In genomic region chr2:6159219-6159618, GRCm38 (mm10) we compare ENCODE assay signal across 20 mouse cellular contexts. TPM values are rescaled to one million over a fixed set of nuclear protein-coding genes. Genes with fewer than 3 reads are reported as not detected.
A peak's percentile ranks its signal among the peaks of the same experiment; 100 is the strongest.
DNase-seq lines count a peak whose midpoint lies in the region; ATAC-seq lines count a peak whose summit lies in the region.
"Had no signal": no experiment of that assay in that cellular context is flagged by ENCODE, and none has a peak within 500 bp of the region (broad histone marks: within the 10 kb centered on the region; RNA-seq: fewer than 3 reads in every experiment).

No protein-coding gene starts in this region.

- no peak overlapping the region for H3K9ac ChIP-seq in embryonic facial prominence, embryonic 11.5 days (replicated peaks; ENCODE audit: low read length)
- no peak overlapping the region for H3K9ac ChIP-seq in liver, embryonic 11.5 days (ENCODE audit: low read depth, low read length)
- no peak overlapping the region for H3K9ac ChIP-seq in limb, embryonic 12.5 days (replicated peaks)
- H3K9ac ChIP-seq: forebrain, embryonic 13.5 days; forebrain, postnatal 0 days; heart, embryonic 15.5 days; hindbrain, embryonic 13.5 days had no signal

- H3K4me1 ChIP-seq in embryonic facial prominence, embryonic 11.5 days (ENCODE audit: control insufficient read depth, insufficient read depth, low read length): no peaks in the 10 kb centered on the region
- H3K4me1 ChIP-seq in embryonic facial prominence, embryonic 10.5 days: peaks cover 38% of the 10 kb centered on the region
- peaks cover 14% of the 10 kb centered on the region for H3K4me1 ChIP-seq in liver, embryonic 11.5 days (replicated peaks; ENCODE audit: control insufficient read depth, insufficient read depth, low read length)
- peaks cover 21% of the 10 kb centered on the region for H3K4me1 ChIP-seq in limb, embryonic 12.5 days (replicated peaks)
- H3K4me1 ChIP-seq: forebrain, embryonic 13.5 days; hindbrain, embryonic 13.5 days had no signal

- no peaks in the 10 kb centered on the region for H3K27me3 ChIP-seq in embryonic facial prominence, embryonic 11.5 days (ENCODE audit: control insufficient read depth, insufficient read depth, low read length)
- H3K27me3 ChIP-seq in embryonic facial prominence, embryonic 10.5 days (replicated peaks; ENCODE audit: low read depth, poor library complexity, severe bottlenecking): no peaks in the 10 kb centered on the region
- no peaks in the 10 kb centered on the region for H3K27me3 ChIP-seq in liver, embryonic 11.5 days (replicated peaks; ENCODE audit: control insufficient read depth, insufficient read depth, low read length)
- H3K27me3 ChIP-seq in limb, embryonic 12.5 days: no peaks in the 10 kb centered on the region
- H3K27me3 ChIP-seq: forebrain, embryonic 13.5 days; heart, embryonic 15.5 days; hindbrain, embryonic 13.5 days had no signal

- H3K4me3 ChIP-seq in embryonic facial prominence, embryonic 11.5 days (ENCODE audit: low read depth, low read length): no peak overlapping the region
- H3K4me3 ChIP-seq in embryonic facial prominence, embryonic 10.5 days: no peak overlapping the region
- no peak overlapping the region for H3K4me3 ChIP-seq in liver, embryonic 11.5 days (ENCODE audit: low read depth, low read length)
- H3K4me3 ChIP-seq in limb, embryonic 12.5 days (replicated peaks): no peak overlapping the region
- H3K4me3 ChIP-seq: forebrain, embryonic 13.5 days; heart, embryonic 15.5 days; hindbrain, embryonic 13.5 days had no signal

- no peaks in the 10 kb centered on the region for H3K36me3 ChIP-seq in embryonic facial prominence, embryonic 11.5 days (replicated peaks; ENCODE audit: control insufficient read depth, insufficient read depth, low read depth, low read length)
- no peaks in the 10 kb centered on the region for H3K36me3 ChIP-seq in embryonic facial prominence, embryonic 10.5 days (replicated peaks)
- H3K36me3 ChIP-seq in liver, embryonic 11.5 days (ENCODE audit: control insufficient read depth, insufficient read depth, low read length): no peaks in the 10 kb centered on the region
- H3K36me3 ChIP-seq in limb, embryonic 12.5 days: no peaks in the 10 kb centered on the region
- H3K36me3 ChIP-seq: heart, embryonic 15.5 days; hindbrain, embryonic 13.5 days had no signal

- H3K4me2 ChIP-seq in embryonic facial prominence, embryonic 11.5 days (ENCODE audit: low read depth, low read length): no peak overlapping the region
- no peak overlapping the region for H3K4me2 ChIP-seq in liver, embryonic 11.5 days
- no peak overlapping the region for H3K4me2 ChIP-seq in limb, embryonic 12.5 days
- H3K4me2 ChIP-seq: forebrain, embryonic 13.5 days; heart, embryonic 11.5 days; heart, embryonic 15.5 days; hindbrain, embryonic 13.5 days had no signal

- 0 out of 2 replicates have a peak, but pooled peaks have one; percentile 8 for ATAC-seq in embryonic facial prominence, embryonic 11.5 days (replicated peaks; ENCODE audit: insufficient number of reproducible peaks, low FRiP score, low TSS enrichment, low read depth)
- ATAC-seq in liver, embryonic 11.5 days (replicated peaks; ENCODE audit: low FRiP score): peak; percentile 58
- no peak for ATAC-seq in limb, embryonic 12.5 days (ENCODE audit: insufficient number of reproducible peaks, insufficient read depth, low FRiP score, low TSS enrichment, low read depth)
- ATAC-seq: forebrain, embryonic 13.5 days; forebrain, postnatal 0 days had no signal

- DNase-seq in embryonic facial prominence, embryonic 11.5 days (ENCODE audit: low spot score): no peak
- DNase-seq in embryonic facial prominence, embryonic 10.5 days (ENCODE audit: low spot score): no peak
- no peak for DNase-seq in liver, embryonic 11.5 days (ENCODE audit: low spot score)
- no peak for DNase-seq in liver
- no peak for DNase-seq in right cerebral cortex, adult 18-20 months
- no peak for DNase-seq in gastrocnemius, postnatal 25 days
- DNase-seq: adrenal gland, postnatal 10 days; cerebellum, adult 11 months; cerebellum, adult 8-10 months; cerebellum, postnatal 14 days; forebrain, postnatal 0 days; gastrocnemius, postnatal 14 days; heart, adult 18-20 months; heart, postnatal 14 days had no signal

- H3K9me3 ChIP-seq in embryonic facial prominence, embryonic 11.5 days (replicated peaks; ENCODE audit: control insufficient read depth, low read length): no peaks in the 10 kb centered on the region
- no peaks in the 10 kb centered on the region for H3K9me3 ChIP-seq in embryonic facial prominence, embryonic 10.5 days
- no peaks in the 10 kb centered on the region for H3K9me3 ChIP-seq in liver, embryonic 11.5 days (ENCODE audit: control insufficient read depth, low read length)
- no peaks in the 10 kb centered on the region for H3K9me3 ChIP-seq in limb, embryonic 12.5 days
- H3K9me3 ChIP-seq: forebrain, embryonic 13.5 days; heart, embryonic 15.5 days; hindbrain, embryonic 13.5 days had no signal

- WGBS in embryonic facial prominence, embryonic 11.5 days: 89% methylated on average over 9 of the region's 9 CpGs
- 91% methylated on average over 9 of the region's 9 CpGs for WGBS in embryonic facial prominence, embryonic 10.5 days
- 72% methylated on average over 9 of the region's 9 CpGs for WGBS in liver, embryonic 11.5 days
- WGBS in limb, embryonic 12.5 days: 91% methylated on average over 9 of the region's 9 CpGs

- no peak overlapping the region for H3K27ac ChIP-seq in embryonic facial prominence, embryonic 11.5 days (replicated peaks; ENCODE audit: low read depth, low read length)
- H3K27ac ChIP-seq in embryonic facial prominence, embryonic 10.5 days (replicated peaks): no peak overlapping the region; the same call in 1 of the 2 replicates
- no peak overlapping the region; the same call in 1 of the 2 replicates for H3K27ac ChIP-seq in liver, embryonic 11.5 days (ENCODE audit: low read depth, low read length)
- H3K27ac ChIP-seq in limb, embryonic 12.5 days: 0 out of 2 replicates have a peak overlapping the region, but pooled peaks have one; percentile 35
- H3K27ac ChIP-seq: forebrain, embryonic 13.5 days; heart, embryonic 15.5 days; hindbrain, embryonic 13.5 days had no signal

RNA-seq across cellular contexts. Expression of gene Proser2, which starts 29.2 kb away (rescaled TPM):
- 1.9 and 2.3 TPM in 2 replicates for polyA plus RNA-seq in embryonic facial prominence, embryonic 11.5 days (2014; fragmentation: Nextera tagmentation; extraction: Ambion mirVana)
- polyA plus RNA-seq in embryonic facial prominence, embryonic 10.5 days (2016; fragmentation: Nextera tagmentation; extraction: Ambion mirVana): 3.6 and 4.4 TPM in 2 replicates
- polyA plus RNA-seq in liver, embryonic 11.5 days (2014; fragmentation: Nextera tagmentation; extraction: Ambion mirVana): 8.9 and 10.3 TPM in 2 replicates
- polyA plus RNA-seq in limb, embryonic 12.5 days (2016; fragmentation: Nextera tagmentation; extraction: Ambion mirVana): 6.4 and 6.8 TPM in 2 replicates
- total RNA-seq in gastrocnemius, postnatal 25 days (2021): under 1 TPM; 0.43 to 0.97 TPM
- total RNA-seq: MEL had no signal

RNA-seq across cellular contexts. Expression of gene Echdc3, which starts 53.6 kb away (rescaled TPM):
- 2.0 and 3.2 TPM in 2 replicates for polyA plus RNA-seq in embryonic facial prominence, embryonic 11.5 days (2014; fragmentation: Nextera tagmentation; extraction: Ambion mirVana)
- polyA plus RNA-seq in embryonic facial prominence, embryonic 10.5 days (2016; fragmentation: Nextera tagmentation; extraction: Ambion mirVana): 2.5 and 3.1 TPM in 2 replicates
- 5.3 and 6.4 TPM in 2 replicates for polyA plus RNA-seq in liver, embryonic 11.5 days (2014; fragmentation: Nextera tagmentation; extraction: Ambion mirVana)
- polyA plus RNA-seq in limb, embryonic 12.5 days (2016; fragmentation: Nextera tagmentation; extraction: Ambion mirVana): 4.1 and 4.3 TPM in 2 replicates
- 1 to 10 TPM; 6.1 to 7.4 TPM for total RNA-seq in gastrocnemius, postnatal 25 days (2021)
- total RNA-seq: MEL had no signal
